Mouse (Mus musculus) embryo, embryonic 9.5 days (tissue): Measurements from ENCODE around the gene Krtap3-1.

Source experiments
- DNase-seq: peaks from one replicate; pipeline ENCODE4 v3.0.0-alpha.2; 2017; ENCODE audit errors: extremely low spot score

Krtap3-1 gene

GRCm38 (mm10) chr11:99521288-99521860 is 45.1 kb downstream of the Krtap3-1 start, which contains the start of gene Krt39:
Gene Krt39 (minus strand): TSS chr11:99521338.
- DNase-seq, result no peak
